Mouse (Mus musculus) erythroblast, embryonic 14.5 days (primary cell): ENCODE results near the gene Pcdh7. TPM values are rescaled to one million over a fixed set of nuclear protein-coding genes. Genes with fewer than 3 reads are reported as not detected.

Experiments used
- H3K27me3 ChIP-seq: 2 replicates; pipeline ENCODE4 v1.6.1; 2012; ENCODE audit warnings: inconsistent platforms; ENCODE audit not compliant: control insufficient read depth
- H3K36me3 ChIP-seq: 2 replicates; pipeline ENCODE4 v1.6.1; 2012; ENCODE audit warnings: mild to moderate bottlenecking, inconsistent platforms; ENCODE audit not compliant: control insufficient read depth
- H3K4me1 ChIP-seq: 2 replicates; pipeline ENCODE4 v1.6.1; 2012; ENCODE audit warnings: inconsistent platforms; ENCODE audit not compliant: control insufficient read depth
- H3K4me3 ChIP-seq: replicated peaks from 2 replicates; pipeline ENCODE3; 2012; ENCODE audit warnings: moderate library complexity, mild to moderate bottlenecking, inconsistent platforms
- H3K9me3 ChIP-seq: 2 replicates; pipeline ENCODE4 v1.6.1; 2012; ENCODE audit warnings: low read length, inconsistent platforms, mixed read lengths; ENCODE audit not compliant: control insufficient read depth
- GATA1 ChIP-seq: IDR thresholded peaks from 2 replicates; pipeline ENCODE4 v1.6.1; 2012; ENCODE audit warnings: low read length, inconsistent platforms, mixed read lengths
- TAL1 ChIP-seq: IDR thresholded peaks from 3 replicates; pipeline ENCODE4 v1.6.1; 2012; ENCODE audit warnings: low read length, inconsistent platforms, mixed read lengths
- polyA plus RNA-seq: library from polyadenylated mRNA; stranded (reverse); fragments of >175 nt; gene quantifications from 2 replicates; pipeline ENCODE4 v1.2.3, GENCODE M21; 2012

Pcdh7 gene
- polyA plus RNA-seq, 1 experiment = 0.01 TPM

DNA sequence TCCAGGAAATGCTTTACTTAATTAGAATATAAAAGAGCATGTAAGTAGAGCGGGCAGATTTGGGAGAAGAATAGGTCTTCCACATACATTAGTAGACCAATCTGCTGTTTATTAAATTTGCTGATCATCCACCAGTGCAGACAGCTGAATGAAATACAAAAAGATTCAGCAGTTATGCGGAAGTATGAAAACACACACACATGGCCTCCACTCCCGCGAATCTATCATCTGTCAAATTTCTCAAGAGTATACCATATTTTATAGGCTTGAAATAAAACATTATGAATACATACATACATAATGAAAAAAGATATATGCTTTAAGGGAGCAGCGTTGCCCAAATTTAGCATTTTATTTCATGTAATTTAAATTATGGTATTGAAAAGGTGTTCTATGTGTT is 213.6 kb downstream of the Pcdh7 start:
- TF ChIP-seq GATA1 (no peak), TAL1 (no peak)
- Histone ChIP-seq H3K36me3 (no peaks in the 10 kb centered on the region), H3K27me3 (no peaks in the 10 kb centered on the region), H3K4me1 (no peaks in the 10 kb centered on the region), H3K9me3 (no peaks in the 10 kb centered on the region), H3K4me3 (no peak overlapping the region)

DNA sequence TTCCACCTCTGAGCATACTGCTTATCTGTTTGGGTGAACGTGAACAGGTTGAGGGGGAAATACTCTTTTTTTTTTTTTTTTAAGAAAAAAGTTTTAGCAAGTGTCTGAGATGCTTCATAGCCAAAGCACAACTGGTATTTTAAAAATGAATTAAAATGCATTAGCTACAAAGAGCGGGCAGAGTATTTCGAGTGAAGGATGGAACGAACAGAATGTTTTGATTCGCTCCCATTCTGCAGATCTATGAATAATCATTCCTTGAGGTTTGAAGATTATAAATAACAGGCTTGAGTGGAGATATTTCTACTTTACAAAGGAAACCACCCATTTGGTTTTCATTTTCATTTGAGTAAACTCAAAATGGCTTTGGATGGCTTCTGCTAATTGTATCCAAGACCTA is 214.0 kb downstream of the Pcdh7 start:
- Histone ChIP-seq H3K36me3 (no peaks in the 10 kb centered on the region), H3K4me3 (no peak overlapping the region), H3K27me3 (no peaks in the 10 kb centered on the region), H3K4me1 (no peaks in the 10 kb centered on the region), H3K9me3 (no peaks in the 10 kb centered on the region)
- no peak for TF ChIP-seq TAL1
- TF ChIP-seq GATA1 = no peak

DNA sequence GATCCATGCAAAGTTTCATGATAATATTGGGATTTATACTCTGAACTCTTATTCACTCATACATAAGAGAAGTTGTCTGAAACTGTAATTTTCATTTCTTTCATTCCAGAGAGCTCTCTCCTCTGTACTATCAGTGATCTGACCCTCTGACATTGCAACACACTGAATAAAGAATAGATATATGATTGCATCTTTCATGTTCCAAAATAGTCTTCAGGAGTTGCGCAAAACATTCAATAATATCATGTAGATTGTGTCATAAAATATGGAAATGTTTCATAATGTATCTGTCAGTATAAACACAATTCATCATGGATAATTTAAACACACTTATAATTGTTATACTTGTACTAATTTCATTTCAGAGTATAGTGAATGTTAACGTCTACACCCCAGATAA is 216.9 kb downstream of the Pcdh7 start:
- TF ChIP-seq GATA1 (no peak), TAL1 (no peak)
- H3K36me3 ChIP-seq = no peaks in the 10 kb centered on the region
- H3K4me3 ChIP-seq = no peak overlapping the region
- H3K9me3 ChIP-seq = no peaks in the 10 kb centered on the region
- no peaks in the 10 kb centered on the region for H3K27me3 ChIP-seq
- no peaks in the 10 kb centered on the region for H3K4me1 ChIP-seq

DNA sequence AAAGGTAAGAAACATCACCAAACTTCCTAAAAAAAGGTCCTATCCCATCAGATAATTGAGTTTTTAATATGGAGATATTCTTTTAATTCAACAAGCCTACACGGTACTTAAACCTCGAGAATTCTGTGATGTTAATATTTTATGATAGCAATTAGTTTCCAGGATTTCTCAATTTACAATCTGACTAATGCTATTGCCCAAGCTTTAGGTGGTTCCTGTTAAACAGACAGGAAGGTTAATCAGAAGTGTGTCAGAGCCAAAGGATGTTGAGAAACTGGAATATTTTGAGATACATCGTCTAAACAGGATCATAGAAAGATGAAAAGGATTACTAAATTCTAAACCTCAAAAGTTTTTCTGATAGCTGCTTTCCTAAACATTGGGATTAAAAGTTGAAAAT is 222.7 kb downstream of the Pcdh7 start:
- Histone ChIP-seq H3K27me3 (no peaks in the 10 kb centered on the region), H3K9me3 (no peaks in the 10 kb centered on the region), H3K36me3 (no peaks in the 10 kb centered on the region), H3K4me1 (no peaks in the 10 kb centered on the region), H3K4me3 (no peak overlapping the region)
- TF ChIP-seq GATA1 (no peak), TAL1 (no peak)

DNA sequence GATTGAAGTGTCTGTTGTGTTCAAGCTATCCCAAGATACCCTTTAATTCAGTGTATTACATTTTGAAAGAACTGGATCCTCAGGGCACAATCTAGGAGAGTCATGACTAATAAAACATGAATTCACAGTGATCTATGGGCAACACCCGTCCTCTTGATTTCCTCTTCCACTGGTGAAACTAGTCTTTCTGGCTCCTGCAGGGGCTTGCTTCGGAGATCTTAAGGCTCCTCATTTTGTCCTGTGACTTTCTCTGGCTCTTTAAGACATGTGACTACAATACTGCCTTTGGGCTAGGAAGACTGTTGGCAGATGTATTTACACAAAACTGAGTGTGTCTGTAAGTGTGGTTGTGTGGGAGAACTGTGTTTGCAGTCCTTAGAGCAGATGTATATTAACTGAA is 225.4 kb downstream of the Pcdh7 start:
- no peak for TF ChIP-seq GATA1
- TF ChIP-seq TAL1 = no peak
- Histone ChIP-seq H3K4me3 (no peak overlapping the region), H3K4me1 (no peaks in the 10 kb centered on the region), H3K27me3 (no peaks in the 10 kb centered on the region), H3K36me3 (no peaks in the 10 kb centered on the region), H3K9me3 (no peaks in the 10 kb centered on the region)

DNA sequence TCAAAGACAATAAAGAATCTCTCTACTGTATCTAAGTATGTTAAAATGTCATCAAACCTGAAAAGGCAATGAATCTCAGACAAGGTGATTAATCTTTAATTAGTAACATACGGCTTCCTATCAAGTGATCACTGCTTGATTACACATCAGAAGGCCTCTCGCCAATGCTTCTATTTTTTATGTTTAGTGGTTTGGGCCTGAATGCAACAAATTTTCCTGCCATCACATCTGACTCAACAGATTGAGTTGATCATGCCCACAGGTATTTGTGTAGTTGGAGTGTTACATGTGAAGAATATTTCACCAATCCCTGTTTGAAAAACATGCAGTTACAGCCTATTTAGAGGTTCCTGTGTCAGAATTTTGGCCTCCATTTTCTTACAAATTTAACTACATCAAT is 225.8 kb downstream of the Pcdh7 start:
- Histone ChIP-seq H3K4me3 (no peak overlapping the region), H3K27me3 (no peaks in the 10 kb centered on the region), H3K9me3 (no peaks in the 10 kb centered on the region), H3K36me3 (no peaks in the 10 kb centered on the region), H3K4me1 (no peaks in the 10 kb centered on the region)
- no peak for TF ChIP-seq TAL1
- TF ChIP-seq GATA1 = no peak

DNA sequence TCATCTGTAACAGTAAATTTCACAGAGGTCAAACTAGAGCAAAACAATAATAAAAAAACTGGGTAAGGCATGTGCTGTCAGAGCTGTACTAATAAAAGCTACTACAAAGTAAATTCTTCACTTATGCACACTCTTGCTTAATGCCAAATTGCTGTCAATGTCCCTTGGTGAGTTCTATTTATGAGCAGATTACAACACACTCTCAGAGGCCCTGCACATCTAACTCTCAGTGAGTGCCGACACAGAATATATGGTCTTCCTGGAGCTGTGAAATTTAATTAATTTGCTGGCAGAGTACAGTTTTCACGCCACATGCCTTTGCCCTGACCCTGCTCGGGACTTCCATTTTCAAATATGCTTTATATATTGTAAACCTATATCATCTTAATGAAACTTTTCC is 227.7 kb downstream of the Pcdh7 start:
- TF ChIP-seq GATA1 (no peak), TAL1 (no peak)
- H3K36me3 ChIP-seq = no peaks in the 10 kb centered on the region
- H3K27me3 ChIP-seq = no peaks in the 10 kb centered on the region
- no peaks in the 10 kb centered on the region for H3K4me1 ChIP-seq
- no peaks in the 10 kb centered on the region for H3K9me3 ChIP-seq
- no peak overlapping the region for H3K4me3 ChIP-seq

DNA sequence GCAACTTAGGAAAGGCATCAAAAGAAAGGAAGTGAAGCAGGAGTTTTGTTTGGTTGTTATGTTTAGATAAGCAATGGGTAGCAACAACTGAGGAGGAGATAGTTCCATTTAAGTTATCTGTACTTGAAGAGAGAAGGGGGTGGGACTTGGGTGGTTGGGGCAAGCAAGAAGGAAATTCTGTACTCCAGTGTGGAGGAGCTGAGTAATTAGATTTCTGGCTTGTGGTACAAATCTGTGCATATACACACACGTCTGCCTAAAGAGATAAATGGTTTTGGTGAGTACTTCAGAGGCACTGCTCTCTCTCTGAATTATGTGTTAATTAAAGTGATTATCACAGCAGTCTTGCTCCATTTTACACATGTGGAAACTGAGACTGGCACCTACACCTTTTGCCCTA is 241.6 kb downstream of the Pcdh7 start:
- Histone ChIP-seq H3K27me3 (no peaks in the 10 kb centered on the region), H3K36me3 (no peaks in the 10 kb centered on the region), H3K9me3 (no peaks in the 10 kb centered on the region), H3K4me1 (no peaks in the 10 kb centered on the region), H3K4me3 (no peak overlapping the region)
- TF ChIP-seq GATA1 (no peak), TAL1 (no peak)

DNA sequence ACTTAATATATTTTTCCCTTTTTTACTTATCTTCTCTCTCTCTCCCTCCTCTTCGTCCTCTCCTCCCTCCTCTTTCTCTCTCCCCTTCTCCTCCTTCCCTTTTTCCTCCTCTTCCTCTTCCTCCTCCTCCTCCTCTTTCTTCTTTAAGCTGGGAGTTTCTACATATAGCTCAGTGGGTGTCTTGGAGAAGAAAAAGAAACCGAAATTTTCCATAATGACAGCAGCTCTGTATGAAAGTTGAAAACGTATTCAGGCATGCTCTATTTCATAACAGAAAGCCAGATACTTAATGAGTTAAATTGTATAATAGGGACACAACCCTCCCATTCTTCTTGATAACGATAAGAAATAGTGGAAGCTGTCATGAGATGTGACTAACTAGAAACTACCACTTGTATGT is 246.0 kb downstream of the Pcdh7 start:
- H3K27me3 ChIP-seq = no peaks in the 10 kb centered on the region
- TF ChIP-seq GATA1 (no peak), TAL1 (no peak)
- H3K4me3 ChIP-seq = no peak overlapping the region
- H3K36me3 ChIP-seq = no peaks in the 10 kb centered on the region
- no peaks in the 10 kb centered on the region for H3K9me3 ChIP-seq
- no peaks in the 10 kb centered on the region for H3K4me1 ChIP-seq

DNA sequence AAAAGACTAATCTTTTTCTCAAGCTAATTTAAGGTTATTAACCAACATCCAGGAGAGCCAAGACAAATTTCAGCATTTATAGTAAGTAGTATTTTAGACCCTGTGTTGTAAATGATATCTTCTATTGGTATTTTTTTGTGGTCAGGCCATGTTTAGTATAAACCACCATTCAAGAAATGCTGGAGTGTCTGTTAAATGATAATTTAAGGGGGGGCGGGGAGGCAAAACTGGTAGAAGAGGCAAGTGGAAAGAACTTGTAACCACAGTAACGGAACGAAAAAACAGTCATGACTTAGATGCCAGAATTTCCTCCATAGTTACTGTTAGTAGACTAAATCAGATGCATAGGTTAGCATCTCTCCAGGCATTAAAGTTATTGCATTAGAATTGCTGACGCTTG is 246.4 kb downstream of the Pcdh7 start:
- Histone ChIP-seq H3K36me3 (no peaks in the 10 kb centered on the region), H3K9me3 (no peaks in the 10 kb centered on the region), H3K4me1 (no peaks in the 10 kb centered on the region), H3K27me3 (no peaks in the 10 kb centered on the region), H3K4me3 (no peak overlapping the region)
- no peak for TF ChIP-seq GATA1
- no peak for TF ChIP-seq TAL1

DNA sequence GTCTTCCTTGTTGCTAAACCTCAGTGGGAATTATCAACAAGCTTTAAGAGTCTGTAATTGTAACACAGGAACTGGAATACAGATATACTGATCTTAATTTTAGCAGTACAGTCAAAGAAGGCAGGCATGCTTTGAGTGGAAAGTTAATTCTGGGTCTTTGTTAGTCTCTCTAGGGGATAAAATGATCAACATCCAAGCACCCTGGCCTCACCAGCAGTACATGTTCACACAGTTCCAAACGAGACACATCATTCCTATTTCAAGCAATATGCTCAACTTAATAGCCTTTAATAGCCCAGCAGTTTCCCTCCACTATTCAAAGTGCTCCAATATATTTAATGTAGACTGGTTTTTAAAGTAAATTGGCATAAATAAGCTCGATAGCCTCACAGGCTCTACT is 275.8 kb downstream of the Pcdh7 start:
- Histone ChIP-seq H3K27me3 (no peaks in the 10 kb centered on the region), H3K9me3 (no peaks in the 10 kb centered on the region), H3K36me3 (no peaks in the 10 kb centered on the region), H3K4me3 (no peak overlapping the region), H3K4me1 (no peaks in the 10 kb centered on the region)
- TF ChIP-seq TAL1 (no peak), GATA1 (no peak)
